Mouse (Mus musculus) MEL (cell line): ENCODE data around the gene Snx4. TPM values are rescaled to one million over a fixed set of nuclear protein-coding genes. Genes with fewer than 3 reads are reported as not detected.

Experiments
- DNase-seq: peaks from one replicate; pipeline ENCODE4 v3.0.0; 2011; ENCODE audit warnings: low read depth, low spot score
- H3K27ac ChIP-seq: 2 replicates; pipeline ENCODE4 v1.5.1; 2012; ENCODE audit warnings: low read depth, mild to moderate bottlenecking, control low read depth, low read length, moderate library complexity; ENCODE audit not compliant: control insufficient read depth
- H3K27me3 ChIP-seq, 2 experiments: fragments of 150-350 bp in 1 of 2; sonication (generic) in 1 of 2; 2 replicates each; pipeline ENCODE4 v1.6.1; 2012; ENCODE audit warnings: low read length in 2 of 2, mild to moderate bottlenecking in 2 of 2, improper control_type of control experiment in 1 of 2, moderate library complexity in 1 of 2; ENCODE audit not compliant: insufficient read depth in 2 of 2, control insufficient read depth in 1 of 2
- H3K36me3 ChIP-seq, 2 experiments: 2 replicates each; pipeline ENCODE4 v1.6.1; 2012 to 2014; ENCODE audit warnings: low read length in 2 of 2, improper control_type of control experiment in 1 of 2, inconsistent platforms in 1 of 2, mild to moderate bottlenecking in 1 of 2; ENCODE audit not compliant: insufficient read depth in 2 of 2, control insufficient read depth in 1 of 2
- H3K4me1 ChIP-seq, 2 experiments: fragments of 150-350 bp in 1 of 2; sonication (generic) in 1 of 2; 2 replicates each; pipeline ENCODE4 v1.6.1; 2012; ENCODE audit warnings: low read length in 2 of 2, improper control_type of control experiment in 1 of 2, mild to moderate bottlenecking in 1 of 2; ENCODE audit not compliant: insufficient read depth in 2 of 2, control insufficient read depth in 1 of 2
- H3K4me3 ChIP-seq, 2 experiments: fragments of 150-350 bp in 1 of 2; sonication (generic) in 1 of 2; 2 replicates each; pipeline ENCODE4 v1.5.1; 2012; ENCODE audit warnings: low read depth in 2 of 2, low read length in 2 of 2, mild to moderate bottlenecking in 2 of 2, moderate library complexity in 2 of 2, control low read depth in 1 of 2, improper control_type of control experiment in 1 of 2; ENCODE audit not compliant: control insufficient read depth in 1 of 2, insufficient read depth in 1 of 2
- H3K79me2 ChIP-seq: 2 replicates; pipeline ENCODE4 v1.6.1; 2012; ENCODE audit warnings: mild to moderate bottlenecking, low read length, moderate library complexity; ENCODE audit not compliant: control insufficient read depth, poor library complexity, insufficient read depth
- H3K9ac ChIP-seq: 2 replicates; pipeline ENCODE4 v1.6.1; 2012; ENCODE audit warnings: low read depth, mild to moderate bottlenecking, control low read depth, low read length, moderate library complexity; ENCODE audit not compliant: control insufficient read depth, poor library complexity, severe bottlenecking
- H3K9me3 ChIP-seq: fragments of 150-350 bp; sonication (generic); replicated peaks from 2 replicates; pipeline ENCODE4 v1.6.1; 2012; ENCODE audit warnings: mild to moderate bottlenecking, low read length, improper control_type of control experiment, moderate library complexity; ENCODE audit not compliant: insufficient read depth
- BHLHE40 ChIP-seq: IDR thresholded peaks from 2 replicates; pipeline ENCODE4 v1.6.1; 2012; ENCODE audit warnings: low read depth, mild to moderate bottlenecking, inconsistent platforms, low read length, improper control_type of control experiment, borderline replicate concordance
- CHD1 ChIP-seq: IDR thresholded peaks from 2 replicates; pipeline ENCODE4 v1.6.1; 2012; ENCODE audit warnings: low read depth, mild to moderate bottlenecking, inconsistent platforms, low read length, improper control_type of control experiment
- E2F4 ChIP-seq: IDR thresholded peaks from 2 replicates; pipeline ENCODE4 v1.6.1; 2011; ENCODE audit warnings: low read depth, low read length, improper control_type of control experiment, borderline replicate concordance
- EP300 ChIP-seq, 2 experiments: IDR thresholded peaks; 2 replicates each; pipeline ENCODE4 v1.6.1; 2011; ENCODE audit warnings: improper control_type of control experiment in 2 of 2, low read length in 2 of 2, low read depth in 1 of 2, mild to moderate bottlenecking in 1 of 2
- GABPA ChIP-seq: IDR thresholded peaks from 2 replicates; pipeline ENCODE4 v1.6.1; 2012; ENCODE audit warnings: low read depth, mild to moderate bottlenecking, inconsistent platforms, low read length, improper control_type of control experiment, moderate library complexity
- HCFC1 ChIP-seq: IDR thresholded peaks from 2 replicates; pipeline ENCODE4 v1.6.1; 2012; ENCODE audit warnings: low read depth, mild to moderate bottlenecking, inconsistent platforms, low read length, improper control_type of control experiment, moderate library complexity
- JUND ChIP-seq: IDR thresholded peaks from 2 replicates; pipeline ENCODE4 v1.6.1; 2011; ENCODE audit warnings: low read depth, mild to moderate bottlenecking, improper control_type of control experiment, low read length
- MAFK ChIP-seq: IDR thresholded peaks from 2 replicates; pipeline ENCODE4 v1.6.1; 2011; ENCODE audit warnings: low read depth, mild to moderate bottlenecking, low read length, improper control_type of control experiment, borderline replicate concordance
- MAX ChIP-seq: IDR thresholded peaks from 2 replicates; pipeline ENCODE4 v1.6.1; 2011; ENCODE audit warnings: low read length, improper control_type of control experiment
- MEF2A ChIP-seq: IDR thresholded peaks from 2 replicates; pipeline ENCODE4 v1.6.1; 2014; ENCODE audit warnings: low read depth, mild to moderate bottlenecking, inconsistent platforms, low read length, improper control_type of control experiment; ENCODE audit not compliant: poor library complexity, insufficient replicate concordance, severe bottlenecking; ENCODE audit errors: extremely low read depth
- MXI1 ChIP-seq: IDR thresholded peaks from 2 replicates; pipeline ENCODE4 v1.6.1; 2011; ENCODE audit warnings: mild to moderate bottlenecking, low read depth, low read length, improper control_type of control experiment
- MYB ChIP-seq: IDR thresholded peaks from 2 replicates; pipeline ENCODE4 v1.6.1; 2011; ENCODE audit warnings: mild to moderate bottlenecking, low read depth, low read length, improper control_type of control experiment
- MYC ChIP-seq: IDR thresholded peaks from 2 replicates; pipeline ENCODE4 v1.6.1; 2011; ENCODE audit warnings: low read depth, mild to moderate bottlenecking, low read length, improper control_type of control experiment, moderate library complexity
- NRF1 ChIP-seq: IDR thresholded peaks from 2 replicates; pipeline ENCODE4 v1.6.1; 2014; ENCODE audit warnings: low read depth, mild to moderate bottlenecking, inconsistent platforms, low read length, improper control_type of control experiment, moderate library complexity; ENCODE audit not compliant: poor library complexity, insufficient read depth, severe bottlenecking
- POLR2A ChIP-seq, 2 experiments: IDR thresholded peaks; 2 replicates each; pipeline ENCODE4 v1.6.1; 2011 to 2012; ENCODE audit warnings: low read length in 2 of 2, mild to moderate bottlenecking in 2 of 2, control low read depth in 1 of 2, improper control_type of control experiment in 1 of 2, low read depth in 1 of 2, moderate library complexity in 1 of 2; ENCODE audit not compliant: control insufficient read depth in 1 of 2, insufficient read depth in 1 of 2, poor library complexity in 1 of 2
- POLR2AphosphoS2 ChIP-seq: IDR thresholded peaks from 2 replicates; pipeline ENCODE4 v1.6.1; 2011; ENCODE audit warnings: low read length, improper control_type of control experiment
- POLR2AphosphoS5 ChIP-seq: IDR thresholded peaks from 2 replicates; pipeline ENCODE4 v1.6.1; 2012; ENCODE audit warnings: low read depth, borderline replicate concordance, mild to moderate bottlenecking, inconsistent platforms, low read length, moderate library complexity, mixed read lengths
- RAD21 ChIP-seq: IDR thresholded peaks from 2 replicates; pipeline ENCODE4 v1.6.1; 2011; ENCODE audit warnings: mild to moderate bottlenecking, low read depth, low read length, improper control_type of control experiment
- RCOR1 ChIP-seq: IDR thresholded peaks from 2 replicates; pipeline ENCODE4 v1.6.1; 2012; ENCODE audit warnings: low read depth, mild to moderate bottlenecking, inconsistent platforms, low read length, improper control_type of control experiment
- SIN3A ChIP-seq: IDR thresholded peaks from 2 replicates; pipeline ENCODE4 v1.6.1; 2012; ENCODE audit warnings: low read length, improper control_type of control experiment, inconsistent platforms
- SMC3 ChIP-seq: IDR thresholded peaks from 2 replicates; pipeline ENCODE4 v1.6.1; 2011; ENCODE audit warnings: low read depth, low read length, improper control_type of control experiment
- TAL1 ChIP-seq: IDR thresholded peaks from 2 replicates; pipeline ENCODE4 v1.6.1; 2012; ENCODE audit warnings: mild to moderate bottlenecking, inconsistent platforms, low read length, moderate library complexity, mixed read lengths
- TBP ChIP-seq: IDR thresholded peaks from 2 replicates; pipeline ENCODE4 v1.8.0; 2011; ENCODE audit warnings: low read depth, low read length, improper control_type of control experiment
- USF1 ChIP-seq: IDR thresholded peaks from 2 replicates; pipeline ENCODE4 v1.6.1; 2014; ENCODE audit warnings: low read depth, mild to moderate bottlenecking, inconsistent platforms, low read length, improper control_type of control experiment, moderate library complexity
- USF2 ChIP-seq, 2 experiments: IDR thresholded peaks; 2 replicates each; pipeline ENCODE4 v1.6.1; 2011 to 2012; ENCODE audit warnings: improper control_type of control experiment in 2 of 2, low read length in 2 of 2, borderline replicate concordance in 1 of 2, inconsistent platforms in 1 of 2, low read depth in 1 of 2, mild to moderate bottlenecking in 1 of 2; ENCODE audit not compliant: insufficient read depth in 1 of 2
- ZMIZ1 ChIP-seq: IDR thresholded peaks from 2 replicates; pipeline ENCODE4 v1.6.1; 2012; ENCODE audit warnings: low read depth, mild to moderate bottlenecking, inconsistent platforms, low read length, improper control_type of control experiment, moderate library complexity
- ZNF384 ChIP-seq: IDR thresholded peaks from 2 replicates; pipeline ENCODE4 v1.6.1; 2012; ENCODE audit warnings: low read depth, mild to moderate bottlenecking, inconsistent platforms, low read length, improper control_type of control experiment
- polyA plus RNA-seq, 2 experiments: library from polyadenylated mRNA; stranded (reverse) in 1 of 2; unstranded in 1 of 2; fragments of >175 nt in 1 of 2; fragments of >200 nt in 1 of 2; gene quantifications; 2 replicates each; pipeline versions ENCODE4 v1.2.1 to v1.2.4; 2012; ENCODE audit warnings: low replicate concordance in 2 of 2, low read depth in 1 of 2; ENCODE audit not compliant: insufficient read length in 2 of 2, insufficient read depth in 1 of 2, missing spikeins in 1 of 2
- total RNA-seq: library from RNA; depleted of rRNA; stranded (reverse); fragments of 300-350 nt; gene quantifications from 2 replicates; pipeline ENCODE4 v1.2.3, GENCODE M21; 2012

Gene Snx4
- total and polyA plus RNA-seq, 3 experiments = 34.7 to 36.1 TPM; not detected in 1

- TF ChIP-seq NRF1 (no peak), POLR2AphosphoS5 (no peak), USF2 (IDR thresholded peaks at IDR 0.05; ENCODE audit: borderline replicate concordance in 1 of 2, insufficient read depth in 1 of 2, low read depth in 1 of 2, low read length in 2 of 2) (no peak), JUND (no peak), ZNF384 (no peak), MYC (0 out of 2 replicates have a peak, but pooled peaks have one; percentile 28), USF1 (no peak), EP300 (IDR thresholded peaks at IDR 0.05; ENCODE audit: low read depth in 1 of 2, low read length in 2 of 2) (peak; percentile 62; a peak in 2 of 4 replicates), GABPA (peak; percentile 92; the same call in 1 of the 2 replicates), MAFK (0 out of 2 replicates have a peak, but pooled peaks have one; percentile 56)
Observed at GRCm38 (mm10) chr16:33283079-33283478, 31.8 kb downstream of the Snx4 start (continued).

DNA sequence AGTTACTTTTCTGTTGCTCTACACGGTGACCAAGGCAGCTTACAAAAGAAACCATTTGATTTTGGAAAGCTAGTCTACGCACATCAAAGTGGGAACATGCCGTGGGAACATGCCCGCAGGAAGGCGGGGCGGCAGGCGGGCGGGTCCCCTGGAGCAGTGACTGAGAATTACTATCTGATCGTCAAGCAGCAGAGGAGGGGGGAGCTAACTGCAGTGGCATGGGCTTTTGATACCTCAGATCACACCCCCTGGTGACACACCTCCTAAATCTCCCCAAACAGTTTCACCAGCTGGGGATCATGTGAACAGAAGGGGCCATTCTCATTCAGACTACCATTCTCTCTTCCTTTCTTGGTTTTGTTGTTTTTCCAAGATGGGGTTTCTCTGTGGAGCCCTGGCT lies 37.3 kb downstream of the Snx4 start:
- no peaks in the 10 kb centered on the region for H3K79me2 ChIP-seq
- peaks cover 5 to 20% of the 10 kb centered on the region in 2 experiments for H3K36me3 ChIP-seq
- DNase-seq = no peak
- peaks cover 1 to 3% of the 10 kb centered on the region in 2 experiments for H3K4me1 ChIP-seq
- no peak overlapping the region for H3K4me3 ChIP-seq
- TF ChIP-seq RCOR1 (no peak), BHLHE40 (no peak), JUND (no peak), MXI1 (no peak), HCFC1 (no peak), MAX (no peak), POLR2AphosphoS2 (no peak)
- H3K27ac ChIP-seq = no peak overlapping the region
- H3K27me3 ChIP-seq = no peaks in the 10 kb centered on the region
- no peaks in the 10 kb centered on the region for H3K9me3 ChIP-seq
- H3K9ac ChIP-seq = no peak overlapping the region

GRCm38 (mm10) chr16:33289981-33290380 lies 38.7 kb downstream of the Snx4 start:
- Histone ChIP-seq H3K9ac (no peak overlapping the region), H3K79me2 (no peaks in the 10 kb centered on the region), H3K36me3 (peaks cover 0 to 18% of the 10 kb centered on the region in 2 experiments; a peak in 3 of 4 replicates), H3K4me1 (no peaks in the 10 kb centered on the region; a peak in 1 of 4 replicates), H3K9me3 (no peaks in the 10 kb centered on the region), H3K4me3 (no peak overlapping the region), H3K27me3 (no peaks in the 10 kb centered on the region), H3K27ac (no peak overlapping the region)
- DNase-seq = no peak
- no peak for TF ChIP-seq SMC3
- TF ChIP-seq RAD21 = no peak
- TF ChIP-seq TAL1 = no peak
- TF ChIP-seq TBP = no peak
- TF ChIP-seq SIN3A = no peak
- TF ChIP-seq MYB = no peak
- no peak for TF ChIP-seq USF1
- no peak for TF ChIP-seq ZMIZ1
- TF ChIP-seq CHD1 = no peak
- TF ChIP-seq POLR2A (IDR thresholded peaks at IDR 0.05; ENCODE audit: control insufficient read depth in 1 of 2, insufficient read depth in 1 of 2, low read depth in 1 of 2, low read length in 2 of 2, poor library complexity in 1 of 2) = no peak
- no peak for TF ChIP-seq POLR2AphosphoS5
- TF ChIP-seq MAFK = no peak
- no peak for TF ChIP-seq ZNF384
- no peak for TF ChIP-seq E2F4
- no peak for TF ChIP-seq MEF2A
